Mouse (Mus musculus): ENCODE results near the gene Gstp2. TPM values are rescaled to one million over a fixed set of nuclear protein-coding genes. Genes with fewer than 3 reads are reported as not detected.

The Gstp2 gene
- polyA plus RNA-seq, 1 experiment from 2014 or later = 151 TPM

DNA sequence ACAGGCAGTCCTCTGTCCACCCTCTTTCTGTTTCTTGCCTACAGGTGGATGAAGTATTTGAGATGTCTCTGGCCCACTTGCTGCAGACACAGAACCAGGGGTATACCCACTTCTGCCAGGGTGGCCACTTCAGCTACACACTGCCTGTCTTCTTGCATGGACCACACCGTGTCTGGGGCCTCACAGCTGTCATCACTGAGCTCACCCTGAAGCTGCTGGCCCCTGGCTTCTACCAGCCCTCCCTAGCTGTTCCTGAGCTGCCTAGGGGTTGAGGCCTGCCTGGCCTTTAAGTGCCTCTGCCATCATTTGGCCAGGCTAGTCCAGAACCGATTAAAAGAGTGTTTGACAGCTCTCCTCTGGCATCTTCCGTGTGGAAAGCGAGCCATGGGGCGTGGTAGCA lies 44.1 kb downstream of the Gstp2 start:
- Histone ChIP-seq H3K4me1 (replicated peaks; ENCODE audit: control insufficient read depth, insufficient read depth, low read length) (peaks cover 7% of the 10 kb centered on the region; the same call in 1 of the 2 replicates), H3K36me3 (ENCODE audit: control insufficient read depth, insufficient read depth) (peaks cover 16% of the 10 kb centered on the region), H3K4me2 (replicated peaks; ENCODE audit: low read depth) (no peak overlapping the region; the same call in 1 of the 2 replicates), H3K4me3 (ENCODE audit: low read depth, low read length) (no peak overlapping the region), H3K9ac (ENCODE audit: low read depth, low read length) (no peak overlapping the region; the same call in 1 of the 2 replicates), H3K27ac (ENCODE audit: low read depth, low read length) (no peak overlapping the region), H3K27me3 (replicated peaks; ENCODE audit: control insufficient read depth, insufficient read depth, low read length) (no peaks in the 10 kb centered on the region), H3K9me3 (ENCODE audit: control insufficient read depth) (no peaks in the 10 kb centered on the region)
- no peak for ATAC-seq
- no peak for TF ChIP-seq CTCF (IDR thresholded peaks at IDR 0.05; ENCODE audit: low read depth)
- WGBS = 73% methylated on average over 5 of the region's 5 CpGs

DNA sequence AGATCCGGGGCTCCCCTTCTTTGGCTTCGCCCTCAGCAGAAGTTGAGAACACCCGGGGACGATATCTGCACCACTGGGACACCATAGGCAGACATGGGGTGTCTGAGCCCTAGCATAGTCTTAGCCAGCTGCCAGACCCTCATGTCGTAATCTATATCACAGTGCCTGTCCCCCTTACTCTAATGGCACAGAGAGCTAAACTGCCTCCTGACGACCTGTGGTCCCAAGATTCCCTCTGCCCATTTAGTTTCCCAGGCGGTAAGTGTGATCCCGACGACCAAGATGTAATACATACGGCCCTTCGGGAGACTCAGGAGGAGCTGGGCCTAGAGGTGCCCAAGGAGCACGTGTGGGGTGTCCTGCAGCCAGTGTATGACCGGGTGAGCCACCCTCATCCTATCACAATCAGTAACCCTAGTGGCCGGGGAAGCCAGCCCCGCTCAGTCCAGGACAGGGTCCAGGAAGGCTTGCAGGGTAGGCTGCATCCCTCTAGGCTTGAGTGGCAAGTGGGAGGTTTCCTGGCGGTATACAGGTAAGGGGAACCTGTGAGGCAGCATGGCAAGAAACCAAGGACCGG lies 44.8 kb downstream of the Gstp2 start:
- TF ChIP-seq CTCF (IDR thresholded peaks at IDR 0.05; ENCODE audit: low read depth) = no peak
- H3K27ac ChIP-seq (ENCODE audit: low read depth, low read length) = peak overlapping the region; percentile 91
- H3K9ac ChIP-seq (ENCODE audit: low read depth, low read length) = peak overlapping the region; percentile 60
- peaks cover 9% of the 10 kb centered on the region for H3K36me3 ChIP-seq (ENCODE audit: control insufficient read depth, insufficient read depth)
- no peak for ATAC-seq
- H3K4me1 ChIP-seq (replicated peaks; ENCODE audit: control insufficient read depth, insufficient read depth, low read length) = peaks cover 7% of the 10 kb centered on the region; the same call in 1 of the 2 replicates
- peak overlapping the region; percentile 59 for H3K4me3 ChIP-seq (ENCODE audit: low read depth, low read length)
- WGBS = 16% methylated on average over 17 of the region's 17 CpGs
- H3K27me3 ChIP-seq (replicated peaks; ENCODE audit: control insufficient read depth, insufficient read depth, low read length) = no peaks in the 10 kb centered on the region
- H3K9me3 ChIP-seq (ENCODE audit: control insufficient read depth) = no peaks in the 10 kb centered on the region
- peak overlapping the region; percentile 72 for H3K4me2 ChIP-seq (replicated peaks; ENCODE audit: low read depth)

DNA sequence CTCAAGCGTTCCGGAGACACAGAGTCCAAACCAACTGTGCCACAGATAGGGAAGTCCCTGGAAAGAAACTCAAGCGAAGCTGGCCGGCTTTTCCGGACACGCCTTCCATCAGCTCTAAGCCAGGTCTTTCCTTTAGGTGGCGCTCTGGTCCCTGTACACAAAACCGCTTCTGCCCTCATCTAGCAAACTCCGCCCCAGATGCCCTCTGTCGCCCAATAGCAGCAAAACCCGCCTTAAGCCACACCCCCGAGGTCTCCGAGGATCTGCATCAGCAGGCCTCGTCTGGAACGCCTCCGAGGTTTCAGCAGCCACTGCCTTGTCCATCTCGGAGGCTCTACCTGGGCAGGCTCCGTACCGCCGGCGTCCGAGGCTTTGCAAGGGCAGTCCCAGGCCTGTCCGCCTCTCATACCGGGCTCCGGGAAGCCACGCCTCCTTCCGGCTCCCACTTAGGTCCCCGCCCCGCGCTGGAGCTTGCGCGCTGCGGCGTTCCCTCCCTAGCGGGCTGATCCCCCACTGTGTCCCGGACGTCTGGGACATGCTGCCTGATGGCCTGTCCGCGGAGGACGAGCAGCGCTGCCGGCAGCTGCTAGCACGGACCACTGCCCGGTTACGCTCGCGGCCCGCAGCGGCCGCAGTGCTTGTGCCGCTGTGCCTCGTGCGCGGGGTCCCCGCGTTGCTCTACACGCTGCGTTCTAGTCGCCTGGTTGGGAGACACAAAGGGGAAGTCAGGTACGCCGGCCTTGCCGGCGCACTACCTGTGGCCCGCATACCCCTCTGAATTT lies 45.5 kb downstream of the Gstp2 start, which contains the start of the genes Nudt8 and Gm49405:
TSS of gene Nudt8 (plus strand) at position 462 of the 782 bp plus-strand sequence.
TSS of gene Gm49405 (plus strand) at position 508 of the 782 bp plus-strand sequence.
- Histone ChIP-seq H3K27me3 (replicated peaks; ENCODE audit: control insufficient read depth, insufficient read depth, low read length) (no peaks in the 10 kb centered on the region), H3K27ac (ENCODE audit: low read depth, low read length) (peak within 1 kb of the TSS; percentile 91), H3K9ac (ENCODE audit: low read depth, low read length) (peak within 1 kb of the TSS; percentile 60), H3K9me3 (ENCODE audit: control insufficient read depth) (no peaks in the 10 kb centered on the region), H3K36me3 (ENCODE audit: control insufficient read depth, insufficient read depth) (peaks cover 3% of the 10 kb centered on the region), H3K4me2 (replicated peaks; ENCODE audit: low read depth) (peak within 1 kb of the TSS; percentile 72), H3K4me1 (replicated peaks; ENCODE audit: control insufficient read depth, insufficient read depth, low read length) (peaks cover 7% of the 10 kb centered on the region; the same call in 1 of the 2 replicates), H3K4me3 (ENCODE audit: low read depth, low read length) (peak within 1 kb of the TSS; percentile 59)
- WGBS = under 1% methylated on average over 64 of the region's 64 CpGs
- TF ChIP-seq CTCF (IDR thresholded peaks at IDR 0.05; ENCODE audit: low read depth) = peak; percentile 92
- peak; percentile 86 for ATAC-seq

DNA sequence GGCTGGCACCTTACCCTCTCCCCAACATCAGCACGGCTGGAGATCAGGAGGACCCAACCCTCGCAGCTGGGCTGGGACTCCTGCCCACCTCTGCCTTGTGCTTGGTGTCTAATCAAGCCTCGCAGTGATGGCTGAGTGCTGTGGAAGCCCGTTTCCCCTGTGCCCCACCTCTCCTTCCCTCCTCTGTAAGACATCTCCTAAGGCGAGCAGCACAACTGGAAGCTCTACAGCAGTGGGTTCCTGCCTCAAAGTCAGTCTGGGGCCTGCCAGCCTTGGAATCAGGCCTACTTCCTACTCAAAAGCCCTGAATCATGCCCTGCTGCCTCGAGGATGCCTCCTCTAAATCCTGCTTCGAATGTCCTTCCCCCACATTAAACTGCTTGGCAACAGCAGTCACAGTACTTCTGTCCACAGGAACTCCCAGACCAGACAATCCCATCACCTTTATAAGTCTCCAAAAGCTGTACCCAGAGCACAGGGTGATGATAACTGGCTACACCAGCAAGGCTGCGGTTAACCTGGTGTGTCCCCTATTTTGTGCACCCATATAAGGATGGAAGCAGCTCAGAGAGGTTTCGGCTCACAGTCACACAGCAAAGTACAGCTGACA lies 46.6 kb downstream of the Gstp2 start:
- H3K9me3 ChIP-seq (ENCODE audit: control insufficient read depth) = no peaks in the 10 kb centered on the region
- H3K9ac ChIP-seq (ENCODE audit: low read depth, low read length) = peak overlapping the region; percentile 53; the same call in 1 of the 2 replicates
- WGBS = 83% methylated on average over 9 of the region's 9 CpGs
- H3K27me3 ChIP-seq (replicated peaks; ENCODE audit: control insufficient read depth, insufficient read depth, low read length) = no peaks in the 10 kb centered on the region
- no peak for TF ChIP-seq CTCF (IDR thresholded peaks at IDR 0.05; ENCODE audit: low read depth)
- H3K36me3 ChIP-seq (ENCODE audit: control insufficient read depth, insufficient read depth) = no peaks in the 10 kb centered on the region
- no peak for ATAC-seq
- no peak overlapping the region for H3K27ac ChIP-seq (ENCODE audit: low read depth, low read length)
- H3K4me2 ChIP-seq (replicated peaks; ENCODE audit: low read depth) = peak overlapping the region; percentile 72
- H3K4me3 ChIP-seq (ENCODE audit: low read depth, low read length) = peak overlapping the region; percentile 59
- peaks cover 7% of the 10 kb centered on the region; the same call in 1 of the 2 replicates for H3K4me1 ChIP-seq (replicated peaks; ENCODE audit: control insufficient read depth, insufficient read depth, low read length)

DNA sequence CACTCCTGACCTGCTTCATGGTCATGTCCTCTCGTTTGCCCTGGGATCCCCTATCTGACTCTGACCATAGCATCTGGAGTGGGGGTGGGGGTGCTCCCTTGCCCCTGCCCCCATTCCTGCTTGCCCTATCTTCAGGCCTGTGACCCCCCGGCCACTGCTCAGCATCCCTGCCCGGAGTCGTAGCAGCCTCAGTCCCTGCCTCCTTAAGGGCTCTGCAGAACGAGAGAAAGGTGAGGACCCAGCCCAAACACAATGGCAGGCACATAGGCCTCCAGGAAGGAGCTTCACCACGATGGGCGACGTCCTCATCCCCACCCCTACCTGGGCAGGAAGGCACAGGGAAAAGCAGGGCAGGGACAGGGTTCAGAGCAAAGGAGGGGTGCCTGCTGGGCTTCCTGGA lies 47.5 kb downstream of the Gstp2 start:
- WGBS = 75% methylated on average over 8 of the region's 8 CpGs
- no peak for ATAC-seq
- Histone ChIP-seq H3K4me2 (replicated peaks; ENCODE audit: low read depth) (no peak overlapping the region), H3K4me1 (replicated peaks; ENCODE audit: control insufficient read depth, insufficient read depth, low read length) (peaks cover 7% of the 10 kb centered on the region; the same call in 1 of the 2 replicates), H3K27me3 (replicated peaks; ENCODE audit: control insufficient read depth, insufficient read depth, low read length) (no peaks in the 10 kb centered on the region), H3K4me3 (ENCODE audit: low read depth, low read length) (no peak overlapping the region), H3K9me3 (ENCODE audit: control insufficient read depth) (no peaks in the 10 kb centered on the region), H3K36me3 (ENCODE audit: control insufficient read depth, insufficient read depth) (no peaks in the 10 kb centered on the region), H3K9ac (ENCODE audit: low read depth, low read length) (no peak overlapping the region), H3K27ac (ENCODE audit: low read depth, low read length) (no peak overlapping the region)
- no peak for TF ChIP-seq CTCF (IDR thresholded peaks at IDR 0.05; ENCODE audit: low read depth)

DNA sequence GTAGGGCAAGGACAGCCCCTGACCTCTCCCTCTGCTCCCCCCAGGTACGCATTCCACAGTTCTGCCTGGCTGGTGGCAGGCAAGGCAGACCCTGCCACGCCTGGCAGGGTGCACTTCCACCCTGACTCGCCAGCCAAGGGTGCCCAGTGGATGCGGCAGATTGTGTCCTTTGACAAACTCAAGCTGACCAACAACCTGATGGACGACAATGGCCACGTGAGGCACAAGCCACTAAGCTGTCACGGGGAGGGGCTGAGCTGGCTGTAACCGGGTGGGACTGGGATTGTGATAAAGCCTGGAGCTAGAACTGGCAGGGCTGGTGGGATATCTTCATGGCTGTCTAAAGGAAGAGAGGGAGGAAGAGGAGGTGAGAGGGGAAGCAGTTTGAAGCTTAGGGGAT lies 48.6 kb downstream of the Gstp2 start:
- Histone ChIP-seq H3K4me3 (ENCODE audit: low read depth, low read length) (no peak overlapping the region), H3K27me3 (replicated peaks; ENCODE audit: control insufficient read depth, insufficient read depth, low read length) (no peaks in the 10 kb centered on the region), H3K36me3 (ENCODE audit: control insufficient read depth, insufficient read depth) (no peaks in the 10 kb centered on the region), H3K9ac (ENCODE audit: low read depth, low read length) (no peak overlapping the region), H3K4me2 (replicated peaks; ENCODE audit: low read depth) (no peak overlapping the region), H3K4me1 (replicated peaks; ENCODE audit: control insufficient read depth, insufficient read depth, low read length) (peaks cover 15% of the 10 kb centered on the region; the same call in 1 of the 2 replicates), H3K27ac (ENCODE audit: low read depth, low read length) (no peak overlapping the region), H3K9me3 (ENCODE audit: control insufficient read depth) (no peaks in the 10 kb centered on the region)
- 45% methylated on average over 8 of the region's 8 CpGs for WGBS
- no peak for ATAC-seq
- TF ChIP-seq CTCF (IDR thresholded peaks at IDR 0.05; ENCODE audit: low read depth) = no peak
